Mouse (Mus musculus): ENCODE measurements around the gene Hivep3. TPM values are rescaled to one million over a fixed set of nuclear protein-coding genes. Genes with fewer than 3 reads are reported as not detected.

Hivep3 gene
- polyA plus RNA-seq, 1 experiment from 2014 or later = 8.2 TPM

GRCm38 (mm10) chr4:120115516-120115915 lies 381.9 kb downstream of the Hivep3 start:
- Histone ChIP-seq H3K4me1 (ENCODE audit: control insufficient read depth, insufficient read depth, low read length) (no peaks in the 10 kb centered on the region), H3K36me3 (ENCODE audit: control insufficient read depth, insufficient read depth, low read length) (no peaks in the 10 kb centered on the region), H3K9ac (ENCODE audit: low read depth, low read length) (no peak overlapping the region), H3K4me2 (ENCODE audit: low read depth, low read length) (no peak overlapping the region), H3K4me3 (ENCODE audit: low read depth, low read length) (no peak overlapping the region), H3K27ac (replicated peaks; ENCODE audit: low read depth, low read length) (no peak overlapping the region), H3K9me3 (ENCODE audit: control insufficient read depth, low read length) (no peaks in the 10 kb centered on the region), H3K27me3 (replicated peaks; ENCODE audit: control insufficient read depth, insufficient read depth, low read length) (no peaks in the 10 kb centered on the region)
- ATAC-seq (ENCODE audit: low read depth) (no peak), DNase-seq (ENCODE audit: low spot score) (no peak)
- 94% methylated on average over 3 of the region's 3 CpGs for WGBS

GRCm38 (mm10) chr4:120116312-120116711 lies 382.7 kb downstream of the Hivep3 start:
- H3K27ac ChIP-seq (replicated peaks; ENCODE audit: low read depth, low read length) = no peak overlapping the region
- H3K27me3 ChIP-seq (replicated peaks; ENCODE audit: control insufficient read depth, insufficient read depth, low read length) = no peaks in the 10 kb centered on the region
- no peak overlapping the region for H3K9ac ChIP-seq (ENCODE audit: low read depth, low read length)
- no peak overlapping the region for H3K4me3 ChIP-seq (ENCODE audit: low read depth, low read length)
- H3K9me3 ChIP-seq (ENCODE audit: control insufficient read depth, low read length) = no peaks in the 10 kb centered on the region
- no peaks in the 10 kb centered on the region for H3K36me3 ChIP-seq (ENCODE audit: control insufficient read depth, insufficient read depth, low read length)
- DNase-seq (ENCODE audit: low spot score) = no peak
- no peak for ATAC-seq (ENCODE audit: low read depth)
- 91% methylated on average over 1 of the region's 1 CpGs for WGBS
- no peaks in the 10 kb centered on the region for H3K4me1 ChIP-seq (ENCODE audit: control insufficient read depth, insufficient read depth, low read length)
- no peak overlapping the region for H3K4me2 ChIP-seq (ENCODE audit: low read depth, low read length)

GRCm38 (mm10) chr4:120120276-120120675 lies 386.7 kb downstream of the Hivep3 start:
- ATAC-seq (ENCODE audit: low read depth) (0 out of 2 replicates have a peak, but pooled peaks have one; percentile 50), DNase-seq (ENCODE audit: low spot score) (peak; percentile 55)
- H3K4me1 ChIP-seq (ENCODE audit: control insufficient read depth, insufficient read depth, low read length) = no peaks in the 10 kb centered on the region
- H3K9me3 ChIP-seq (ENCODE audit: control insufficient read depth, low read length) = no peaks in the 10 kb centered on the region
- H3K9ac ChIP-seq (ENCODE audit: low read depth, low read length) = no peak overlapping the region
- H3K36me3 ChIP-seq (ENCODE audit: control insufficient read depth, insufficient read depth, low read length) = no peaks in the 10 kb centered on the region
- H3K27me3 ChIP-seq (replicated peaks; ENCODE audit: control insufficient read depth, insufficient read depth, low read length) = no peaks in the 10 kb centered on the region
- WGBS = 34% methylated on average over 8 of the region's 8 CpGs
- H3K4me2 ChIP-seq (ENCODE audit: low read depth, low read length) = no peak overlapping the region
- H3K27ac ChIP-seq (replicated peaks; ENCODE audit: low read depth, low read length) = no peak overlapping the region
- no peak overlapping the region for H3K4me3 ChIP-seq (ENCODE audit: low read depth, low read length)

DNA sequence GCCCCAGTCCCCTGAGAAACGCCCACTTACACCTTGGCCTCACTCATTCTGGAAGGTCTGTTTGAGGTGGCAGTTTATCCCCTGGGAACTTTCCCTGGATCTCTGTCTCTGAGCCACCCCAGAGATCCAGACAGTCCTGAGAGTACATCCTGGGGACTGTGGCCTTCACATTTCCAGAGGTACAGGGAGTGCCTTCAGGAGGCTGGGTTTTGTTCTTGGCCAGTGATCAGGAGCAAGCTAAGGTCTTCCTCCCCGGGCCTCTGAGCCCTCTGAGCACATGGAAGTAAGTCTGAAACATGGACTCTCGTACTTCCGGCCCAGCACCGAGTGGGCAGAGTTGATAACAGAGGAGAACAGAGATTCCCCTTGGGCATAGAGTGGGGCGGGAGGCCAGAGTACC lies 391.1 kb downstream of the Hivep3 start:
- Histone ChIP-seq H3K4me1 (ENCODE audit: control insufficient read depth, insufficient read depth, low read length) (no peaks in the 10 kb centered on the region), H3K27me3 (replicated peaks; ENCODE audit: control insufficient read depth, insufficient read depth, low read length) (no peaks in the 10 kb centered on the region), H3K36me3 (ENCODE audit: control insufficient read depth, insufficient read depth, low read length) (no peaks in the 10 kb centered on the region), H3K4me3 (ENCODE audit: low read depth, low read length) (no peak overlapping the region), H3K9me3 (ENCODE audit: control insufficient read depth, low read length) (no peaks in the 10 kb centered on the region), H3K4me2 (ENCODE audit: low read depth, low read length) (no peak overlapping the region), H3K9ac (ENCODE audit: low read depth, low read length) (no peak overlapping the region), H3K27ac (replicated peaks; ENCODE audit: low read depth, low read length) (no peak overlapping the region)
- DNase-seq (ENCODE audit: low spot score) = no peak
- WGBS = 82% methylated on average over 6 of the region's 6 CpGs
- no peak for ATAC-seq (ENCODE audit: low read depth)

DNA sequence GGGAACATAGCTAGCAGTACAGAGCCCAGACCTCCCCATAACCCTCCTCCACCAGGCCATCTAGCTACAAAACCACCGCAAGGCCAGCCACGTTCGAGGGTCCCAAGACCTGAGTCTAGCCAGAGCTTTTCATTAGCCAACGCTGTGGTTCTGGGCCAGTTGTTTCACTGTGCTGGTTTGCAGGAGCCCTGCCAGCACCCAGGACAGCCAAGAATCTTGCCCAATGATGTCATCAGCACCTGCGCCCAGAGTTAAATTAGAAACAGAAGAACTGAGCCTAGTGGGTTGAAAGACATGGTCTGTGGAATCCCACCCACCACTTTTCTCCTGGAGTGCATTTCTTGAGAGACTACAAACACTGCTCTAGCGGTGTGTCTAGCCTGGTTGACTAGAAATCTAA lies 392.5 kb downstream of the Hivep3 start:
- no peak for ATAC-seq (ENCODE audit: low read depth)
- WGBS = 71% methylated on average over 6 of the region's 6 CpGs

GRCm38 (mm10) chr4:120127333-120127732 lies 393.7 kb downstream of the Hivep3 start:
- Histone ChIP-seq H3K9ac (ENCODE audit: low read depth, low read length) (no peak overlapping the region), H3K4me1 (ENCODE audit: control insufficient read depth, insufficient read depth, low read length) (no peaks in the 10 kb centered on the region), H3K4me2 (ENCODE audit: low read depth, low read length) (no peak overlapping the region), H3K4me3 (ENCODE audit: low read depth, low read length) (no peak overlapping the region), H3K27me3 (replicated peaks; ENCODE audit: control insufficient read depth, insufficient read depth, low read length) (no peaks in the 10 kb centered on the region), H3K9me3 (ENCODE audit: control insufficient read depth, low read length) (no peaks in the 10 kb centered on the region), H3K27ac (replicated peaks; ENCODE audit: low read depth, low read length) (no peak overlapping the region), H3K36me3 (ENCODE audit: control insufficient read depth, insufficient read depth, low read length) (no peaks in the 10 kb centered on the region)
- ATAC-seq (ENCODE audit: low read depth) (no peak), DNase-seq (ENCODE audit: low spot score) (no peak)
- 76% methylated on average over 3 of the region's 3 CpGs for WGBS

More for the DNA sequence above, 392.5 kb downstream of the Hivep3 start:
- no peaks in the 10 kb centered on the region for H3K9me3 ChIP-seq (ENCODE audit: control insufficient read depth, low read length)
- DNase-seq (ENCODE audit: low spot score) = peak; percentile 24
- H3K27me3 ChIP-seq (replicated peaks; ENCODE audit: control insufficient read depth, insufficient read depth, low read length) = no peaks in the 10 kb centered on the region
- H3K4me2 ChIP-seq (ENCODE audit: low read depth, low read length) = no peak overlapping the region
- no peak overlapping the region for H3K9ac ChIP-seq (ENCODE audit: low read depth, low read length)
- H3K36me3 ChIP-seq (ENCODE audit: control insufficient read depth, insufficient read depth, low read length) = no peaks in the 10 kb centered on the region
- no peaks in the 10 kb centered on the region for H3K4me1 ChIP-seq (ENCODE audit: control insufficient read depth, insufficient read depth, low read length)
- no peak overlapping the region for H3K27ac ChIP-seq (replicated peaks; ENCODE audit: low read depth, low read length)
- H3K4me3 ChIP-seq (ENCODE audit: low read depth, low read length) = no peak overlapping the region

GRCm38 (mm10) chr4:120128033-120128432 lies 394.4 kb downstream of the Hivep3 start:
- peak; percentile 62 for DNase-seq (ENCODE audit: low spot score)
- ATAC-seq (ENCODE audit: low read depth) = no peak
- WGBS = 65% methylated on average over 4 of the region's 4 CpGs

GRCm38 (mm10) chr4:120129233-120129885 lies 395.8 kb downstream of the Hivep3 start:
- Histone ChIP-seq H3K27me3 (replicated peaks; ENCODE audit: control insufficient read depth, insufficient read depth, low read length) (no peaks in the 10 kb centered on the region), H3K4me2 (ENCODE audit: low read depth, low read length) (no peak overlapping the region), H3K4me1 (ENCODE audit: control insufficient read depth, insufficient read depth, low read length) (no peaks in the 10 kb centered on the region), H3K27ac (replicated peaks; ENCODE audit: low read depth, low read length) (no peak overlapping the region), H3K4me3 (ENCODE audit: low read depth, low read length) (no peak overlapping the region), H3K9ac (ENCODE audit: low read depth, low read length) (no peak overlapping the region), H3K36me3 (ENCODE audit: control insufficient read depth, insufficient read depth, low read length) (no peaks in the 10 kb centered on the region), H3K9me3 (ENCODE audit: control insufficient read depth, low read length) (no peaks in the 10 kb centered on the region)
- 50% methylated on average over 4 of the region's 4 CpGs for WGBS
- ATAC-seq (ENCODE audit: low read depth) = peak; percentile 61; the same call in 1 of the 2 replicates
- peak; percentile 68 for DNase-seq (ENCODE audit: low spot score)

More at GRCm38 (mm10) chr4:120128033-120128432, 394.4 kb downstream of the Hivep3 start:
- Histone ChIP-seq H3K4me2 (ENCODE audit: low read depth, low read length) (no peak overlapping the region), H3K36me3 (ENCODE audit: control insufficient read depth, insufficient read depth, low read length) (no peaks in the 10 kb centered on the region), H3K27ac (replicated peaks; ENCODE audit: low read depth, low read length) (no peak overlapping the region), H3K27me3 (replicated peaks; ENCODE audit: control insufficient read depth, insufficient read depth, low read length) (no peaks in the 10 kb centered on the region), H3K4me1 (ENCODE audit: control insufficient read depth, insufficient read depth, low read length) (no peaks in the 10 kb centered on the region), H3K9ac (ENCODE audit: low read depth, low read length) (no peak overlapping the region), H3K4me3 (ENCODE audit: low read depth, low read length) (no peak overlapping the region), H3K9me3 (ENCODE audit: control insufficient read depth, low read length) (no peaks in the 10 kb centered on the region)

- Histone ChIP-seq H3K4me1 (ENCODE audit: control insufficient read depth, insufficient read depth, low read length) (no peaks in the 10 kb centered on the region), H3K27me3 (replicated peaks; ENCODE audit: control insufficient read depth, insufficient read depth, low read length) (no peaks in the 10 kb centered on the region), H3K27ac (replicated peaks; ENCODE audit: low read depth, low read length) (no peak overlapping the region), H3K9me3 (ENCODE audit: control insufficient read depth, low read length) (no peaks in the 10 kb centered on the region), H3K4me2 (ENCODE audit: low read depth, low read length) (no peak overlapping the region), H3K4me3 (ENCODE audit: low read depth, low read length) (no peak overlapping the region), H3K36me3 (ENCODE audit: control insufficient read depth, insufficient read depth, low read length) (no peaks in the 10 kb centered on the region), H3K9ac (ENCODE audit: low read depth, low read length) (no peak overlapping the region)
- WGBS = 36% methylated on average over 4 of the region's 4 CpGs
- ATAC-seq (ENCODE audit: low read depth) (no peak), DNase-seq (ENCODE audit: low spot score) (no peak)
These were observed 397.3 kb downstream of the Hivep3 start for GRCm38 (mm10) chr4:120130926-120131325.
